Mouse (Mus musculus): ENCODE data around the gene Dusp27. TPM values are rescaled to one million over a fixed set of nuclear protein-coding genes. Genes with fewer than 3 reads are reported as not detected.

The Dusp27 gene
- total RNA-seq, 2 experiments from 2014 or later: not detected

Other genes starting within 250 kb of the Dusp27 start
- gene Pou2f1, start 125.2 kb downstream of the Dusp27 start, total RNA-seq (2015): 23.9 and 28.5 TPM in 2 replicates
- 17.3 and 23.5 TPM in 2 replicates for gene Pou2f1, start 125.2 kb downstream of the Dusp27 start, total RNA-seq (2017)
- not detected in 2 replicates for gene Gpa33, start 2.3 kb upstream of the Dusp27 start, total RNA-seq (2015)
- not detected in 2 replicates for gene Gpa33, start 2.3 kb upstream of the Dusp27 start, total RNA-seq (2017)
- gene Mael, start 110.8 kb upstream of the Dusp27 start, total RNA-seq (2015): not detected in 2 replicates
- not detected in 2 replicates for gene Mael, start 110.8 kb upstream of the Dusp27 start, total RNA-seq (2017)
- gene Ildr2, start 126.2 kb upstream of the Dusp27 start, total RNA-seq (2015): not detected in 2 replicates
- gene Ildr2, start 126.2 kb upstream of the Dusp27 start, total RNA-seq (2017): not detected in 2 replicates